Mouse (Mus musculus): ENCODE measurements around the gene Gipr. TPM values are rescaled to one million over a fixed set of nuclear protein-coding genes. Genes with fewer than 3 reads are reported as not detected.

Gene Gipr
- polyA plus RNA-seq, 1 experiment from 2014 or later: 51.5 TPM

GRCm38 (mm10) chr7:19178035-19178434, 12.1 kb upstream of the Gipr start:
- no peaks in the 10 kb centered on the region for H3K36me3 ChIP-seq (ENCODE audit: control insufficient read depth, insufficient read depth, low read length)
- peaks cover 4 to 17% of the 10 kb centered on the region in 2 experiments; a peak in 2 of 4 replicates for H3K4me1 ChIP-seq (ENCODE audit: control insufficient read depth in 2 of 2, insufficient read depth in 2 of 2, low read length in 2 of 2)
- no peak for ATAC-seq (ENCODE audit: insufficient number of reproducible peaks, insufficient read depth, low FRiP score, low read depth)
- peak overlapping the region in 1 of 2 experiments; percentile 3; a peak in 1 of 4 replicates for H3K4me3 ChIP-seq (ENCODE audit: control insufficient read depth in 1 of 2, insufficient read depth in 1 of 2, low read depth in 1 of 2, low read length in 2 of 2)
- H3K27ac ChIP-seq (replicated peaks in 1 of 2; ENCODE audit: control insufficient read depth in 1 of 2, insufficient read depth in 1 of 2, low read depth in 2 of 2, low read length in 2 of 2): no peak overlapping the region
- peak overlapping the region; percentile 53; the same call in 1 of the 2 replicates for H3K4me2 ChIP-seq (ENCODE audit: low read length)
- WGBS: 7% methylated on average over 18 of the region's 18 CpGs
- H3K9me3 ChIP-seq (ENCODE audit: control insufficient read depth, low read length): peaks cover 3% of the 10 kb centered on the region; the same call in 1 of the 2 replicates
- H3K27me3 ChIP-seq (ENCODE audit: control insufficient read depth, insufficient read depth, low read length): peaks cover 44% of the 10 kb centered on the region
- peak overlapping the region; percentile 5; the same call in 1 of the 2 replicates for H3K9ac ChIP-seq (ENCODE audit: low read length)

DNA sequence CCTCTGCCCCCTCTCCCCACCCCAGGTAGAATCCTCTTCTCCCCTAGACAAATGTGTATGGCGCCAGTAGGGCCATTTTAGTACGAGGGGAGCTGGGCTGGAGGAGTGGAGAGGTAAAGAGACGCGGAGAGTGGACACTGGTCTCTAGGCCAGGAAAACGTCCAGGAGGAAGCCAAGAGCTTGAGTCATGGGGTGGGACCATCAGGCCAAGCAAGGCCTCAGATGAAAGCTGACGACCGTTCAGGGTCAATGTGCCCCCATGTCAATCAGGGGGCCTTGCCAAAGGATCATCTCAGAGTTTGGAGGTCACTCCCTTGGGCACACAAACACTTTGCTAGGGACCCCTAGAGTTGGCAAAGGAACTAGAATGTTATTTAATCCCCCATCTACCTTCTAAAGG, 11.3 kb upstream of the Gipr start:
- Histone ChIP-seq H3K27me3 (ENCODE audit: control insufficient read depth, insufficient read depth, low read length) (peaks cover 44% of the 10 kb centered on the region), H3K9ac (ENCODE audit: low read length) (no peak overlapping the region), H3K4me1 (ENCODE audit: control insufficient read depth in 2 of 2, insufficient read depth in 2 of 2, low read length in 2 of 2) (peaks cover 10 to 25% of the 10 kb centered on the region in 2 experiments), H3K27ac (replicated peaks in 1 of 2; ENCODE audit: control insufficient read depth in 1 of 2, insufficient read depth in 1 of 2, low read depth in 2 of 2, low read length in 2 of 2) (no peak overlapping the region), H3K4me2 (ENCODE audit: low read length) (no peak overlapping the region), H3K36me3 (ENCODE audit: control insufficient read depth, insufficient read depth, low read length) (no peaks in the 10 kb centered on the region), H3K9me3 (ENCODE audit: control insufficient read depth, low read length) (peaks cover 3% of the 10 kb centered on the region; the same call in 1 of the 2 replicates), H3K4me3 (ENCODE audit: control insufficient read depth in 1 of 2, insufficient read depth in 1 of 2, low read depth in 1 of 2, low read length in 2 of 2) (no peak overlapping the region)
- no peak for ATAC-seq (ENCODE audit: insufficient number of reproducible peaks, insufficient read depth, low FRiP score, low read depth)
- WGBS: 71% methylated on average over 7 of the region's 7 CpGs

DNA sequence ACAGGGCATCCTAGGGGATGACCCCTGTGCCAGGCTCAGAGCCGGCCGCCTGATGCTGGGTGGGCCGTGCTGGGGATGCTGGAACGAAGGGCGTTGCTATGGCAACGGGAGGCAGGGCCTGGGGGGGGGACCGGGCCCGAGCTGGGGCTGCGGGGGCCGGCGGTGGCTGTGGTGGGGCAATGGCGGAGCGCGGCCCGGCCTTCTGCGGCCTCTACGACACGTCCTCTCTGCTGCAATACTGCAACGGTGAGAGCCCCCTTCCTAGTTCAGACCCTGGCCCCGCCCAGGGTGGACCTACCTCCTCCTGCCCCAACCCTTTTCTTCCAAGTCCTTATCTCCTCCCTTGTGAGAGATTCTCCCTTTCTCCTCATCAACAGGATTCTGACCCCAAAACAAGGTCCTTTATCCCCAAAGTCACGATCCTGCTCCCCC, 10.6 kb upstream of the Gipr start:
- H3K9me3 ChIP-seq (ENCODE audit: control insufficient read depth, low read length): peaks cover 3% of the 10 kb centered on the region; the same call in 1 of the 2 replicates
- H3K9ac ChIP-seq (ENCODE audit: low read length): no peak overlapping the region
- H3K4me2 ChIP-seq (ENCODE audit: low read length): peak overlapping the region; percentile 41
- H3K4me3 ChIP-seq (ENCODE audit: control insufficient read depth in 1 of 2, insufficient read depth in 1 of 2, low read depth in 1 of 2, low read length in 2 of 2): peak overlapping the region in 1 of 2 experiments; percentile 14; a peak in 2 of 4 replicates
- H3K4me1 ChIP-seq (ENCODE audit: control insufficient read depth in 2 of 2, insufficient read depth in 2 of 2, low read length in 2 of 2): peaks cover 17 to 28% of the 10 kb centered on the region in 2 experiments
- 9% methylated on average over 21 of the region's 21 CpGs for WGBS
- no peaks in the 10 kb centered on the region for H3K36me3 ChIP-seq (ENCODE audit: control insufficient read depth, insufficient read depth, low read length)
- H3K27me3 ChIP-seq (ENCODE audit: control insufficient read depth, insufficient read depth, low read length): peaks cover 44% of the 10 kb centered on the region
- ATAC-seq (ENCODE audit: insufficient number of reproducible peaks, insufficient read depth, low FRiP score, low read depth): no peak
- H3K27ac ChIP-seq (replicated peaks in 1 of 2; ENCODE audit: control insufficient read depth in 1 of 2, insufficient read depth in 1 of 2, low read depth in 2 of 2, low read length in 2 of 2): no peak overlapping the region

DNA sequence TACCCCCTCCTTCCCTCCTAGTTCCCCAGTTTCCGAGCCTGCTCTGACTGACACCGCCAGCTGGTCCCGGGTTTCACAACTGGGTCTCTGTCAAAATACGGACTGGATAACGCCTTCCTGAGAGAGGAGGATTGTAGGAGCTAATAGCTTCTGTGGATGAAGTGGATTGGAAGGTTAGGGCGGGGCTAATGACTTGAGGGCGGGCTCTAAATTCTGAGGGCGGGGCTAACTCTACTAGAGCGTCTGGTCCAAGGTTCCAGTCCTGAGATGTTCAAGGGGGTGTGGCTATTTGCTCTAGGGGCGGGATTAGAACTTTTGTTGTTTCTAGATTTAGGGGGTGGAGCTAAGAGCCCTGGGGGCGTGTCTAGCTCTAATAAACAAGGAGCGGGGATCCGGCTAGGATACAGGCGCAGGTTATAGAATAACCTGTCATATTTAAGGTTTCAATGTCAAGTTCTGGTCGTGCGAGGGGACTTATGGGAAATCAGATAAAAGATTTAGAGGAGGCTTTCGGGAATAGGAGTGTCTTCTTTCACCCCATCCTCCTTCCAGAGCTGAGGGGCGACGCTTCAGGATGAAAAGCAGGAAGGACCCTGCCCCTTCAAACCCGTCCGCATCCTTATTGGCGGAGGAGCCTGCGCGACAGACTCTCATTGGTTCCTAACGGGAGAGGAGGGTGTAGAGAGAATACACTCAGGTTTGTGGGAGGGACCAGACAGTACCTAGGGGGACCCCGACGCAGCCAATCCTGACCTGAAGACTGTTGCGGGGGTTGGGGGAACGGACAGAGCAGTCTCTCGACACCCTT, 10.0 kb upstream of the Gipr start, which contains the start of gene Eml2:
Eml2 (plus strand) TSS at position 714 of the 808 bp plus-strand sequence.
- Histone ChIP-seq H3K4me1 (ENCODE audit: control insufficient read depth in 2 of 2, insufficient read depth in 2 of 2, low read length in 2 of 2) (peaks cover 17 to 29% of the 10 kb centered on the region in 2 experiments), H3K4me3 (ENCODE audit: control insufficient read depth in 1 of 2, insufficient read depth in 1 of 2, low read depth in 1 of 2, low read length in 2 of 2) (peak within 1 kb of the TSS in 1 of 2 experiments; percentile 14; a peak in 2 of 4 replicates), H3K27me3 (ENCODE audit: control insufficient read depth, insufficient read depth, low read length) (peaks cover 44% of the 10 kb centered on the region), H3K27ac (replicated peaks in 1 of 2; ENCODE audit: control insufficient read depth in 1 of 2, insufficient read depth in 1 of 2, low read depth in 2 of 2, low read length in 2 of 2) (no peak within 1 kb of the TSS), H3K9me3 (ENCODE audit: control insufficient read depth, low read length) (peaks cover 3% of the 10 kb centered on the region; the same call in 1 of the 2 replicates), H3K9ac (ENCODE audit: low read length) (no peak within 1 kb of the TSS), H3K36me3 (ENCODE audit: control insufficient read depth, insufficient read depth, low read length) (no peaks in the 10 kb centered on the region), H3K4me2 (ENCODE audit: low read length) (peak within 1 kb of the TSS; percentile 41)
- no peak for ATAC-seq (ENCODE audit: insufficient number of reproducible peaks, insufficient read depth, low FRiP score, low read depth)
- 2% methylated on average over 30 of the region's 30 CpGs for WGBS

- peak overlapping the region; percentile 74 to 79 for H3K27ac ChIP-seq (replicated peaks in 1 of 2; ENCODE audit: control insufficient read depth in 1 of 2, insufficient read depth in 1 of 2, low read depth in 2 of 2, low read length in 2 of 2)
- H3K4me1 ChIP-seq (ENCODE audit: control insufficient read depth in 2 of 2, insufficient read depth in 2 of 2, low read length in 2 of 2): peaks cover 34 to 45% of the 10 kb centered on the region in 2 experiments
- peak overlapping the region; percentile 26; the same call in 1 of the 2 replicates for H3K9ac ChIP-seq (ENCODE audit: low read length)
- ATAC-seq (ENCODE audit: insufficient number of reproducible peaks, insufficient read depth, low FRiP score, low read depth): no peak
- H3K4me2 ChIP-seq (ENCODE audit: low read length): peak overlapping the region; percentile 52
- peaks cover 26% of the 10 kb centered on the region for H3K27me3 ChIP-seq (ENCODE audit: control insufficient read depth, insufficient read depth, low read length)
- H3K9me3 ChIP-seq (ENCODE audit: control insufficient read depth, low read length): no peaks in the 10 kb centered on the region
- peak overlapping the region; percentile 21 to 27; a peak in 3 of 4 replicates for H3K4me3 ChIP-seq (ENCODE audit: control insufficient read depth in 1 of 2, insufficient read depth in 1 of 2, low read depth in 1 of 2, low read length in 2 of 2)
- WGBS: 4% methylated on average over 17 of the region's 17 CpGs
- H3K36me3 ChIP-seq (ENCODE audit: control insufficient read depth, insufficient read depth, low read length): no peaks in the 10 kb centered on the region
Observed at GRCm38 (mm10) chr7:19172874-19173273, 6.9 kb upstream of the Gipr start.

GRCm38 (mm10) chr7:19171831-19172230, 5.9 kb upstream of the Gipr start:
- 14% methylated on average over 8 of the region's 8 CpGs for WGBS
- H3K27me3 ChIP-seq (ENCODE audit: control insufficient read depth, insufficient read depth, low read length): peaks cover 16% of the 10 kb centered on the region
- no peak for ATAC-seq (ENCODE audit: insufficient number of reproducible peaks, insufficient read depth, low FRiP score, low read depth)
- H3K36me3 ChIP-seq (ENCODE audit: control insufficient read depth, insufficient read depth, low read length): no peaks in the 10 kb centered on the region
- no peaks in the 10 kb centered on the region for H3K9me3 ChIP-seq (ENCODE audit: control insufficient read depth, low read length)
- H3K27ac ChIP-seq (replicated peaks in 1 of 2; ENCODE audit: control insufficient read depth in 1 of 2, insufficient read depth in 1 of 2, low read depth in 2 of 2, low read length in 2 of 2): peak overlapping the region; percentile 74 to 79
- H3K4me2 ChIP-seq (ENCODE audit: low read length): no peak overlapping the region
- peaks cover 34 to 45% of the 10 kb centered on the region in 2 experiments for H3K4me1 ChIP-seq (ENCODE audit: control insufficient read depth in 2 of 2, insufficient read depth in 2 of 2, low read length in 2 of 2)
- H3K4me3 ChIP-seq (ENCODE audit: control insufficient read depth in 1 of 2, insufficient read depth in 1 of 2, low read depth in 1 of 2, low read length in 2 of 2): no peak overlapping the region
- peak overlapping the region; percentile 50; the same call in 1 of the 2 replicates for H3K9ac ChIP-seq (ENCODE audit: low read length)

DNA sequence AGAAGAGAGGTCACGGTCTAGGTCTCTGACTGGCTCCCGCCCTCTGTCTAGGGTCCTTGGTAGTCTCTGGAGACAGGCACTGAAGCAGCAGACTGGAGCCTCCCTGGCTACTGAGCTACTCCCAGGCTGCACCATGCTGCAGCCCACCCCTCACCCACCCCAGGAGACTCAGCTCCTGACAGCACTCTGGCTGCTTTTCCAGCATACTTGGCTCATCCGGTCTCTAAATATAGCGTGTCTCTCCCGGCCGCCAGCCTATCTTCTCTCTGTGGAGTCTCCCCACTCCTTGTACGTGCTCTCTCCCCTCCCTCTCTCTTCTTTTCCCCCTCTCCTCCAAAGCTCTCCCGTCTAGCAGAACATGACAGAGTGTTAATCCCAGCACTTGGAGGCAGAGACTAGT, 4.2 kb upstream of the Gipr start:
- Histone ChIP-seq H3K36me3 (ENCODE audit: control insufficient read depth, insufficient read depth, low read length) (no peaks in the 10 kb centered on the region), H3K27me3 (ENCODE audit: control insufficient read depth, insufficient read depth, low read length) (no peaks in the 10 kb centered on the region), H3K27ac (replicated peaks in 1 of 2; ENCODE audit: control insufficient read depth in 1 of 2, insufficient read depth in 1 of 2, low read depth in 2 of 2, low read length in 2 of 2) (peak overlapping the region; percentile 96 to 99), H3K4me1 (ENCODE audit: control insufficient read depth in 2 of 2, insufficient read depth in 2 of 2, low read length in 2 of 2) (peaks cover 39 to 49% of the 10 kb centered on the region in 2 experiments), H3K9ac (ENCODE audit: low read length) (peak overlapping the region; percentile 58), H3K4me3 (ENCODE audit: control insufficient read depth in 1 of 2, insufficient read depth in 1 of 2, low read depth in 1 of 2, low read length in 2 of 2) (no peak overlapping the region), H3K4me2 (ENCODE audit: low read length) (peak overlapping the region; percentile 48), H3K9me3 (ENCODE audit: control insufficient read depth, low read length) (no peaks in the 10 kb centered on the region)
- peak; percentile 87 for ATAC-seq (ENCODE audit: insufficient number of reproducible peaks, insufficient read depth, low FRiP score, low read depth)
- 5% methylated on average over 8 of the region's 8 CpGs for WGBS
